Mouse (Mus musculus) embryonic facial prominence, embryonic 12.5 days (tissue): ENCODE data around the gene Rapgef2. TPM values are rescaled to one million over a fixed set of nuclear protein-coding genes. Genes with fewer than 3 reads are reported as not detected.
"Not testable (repeated sequence)": the region's sequence is repeated elsewhere in the genome, so short reads cannot be mapped to it uniquely, and the experiment has no call there.

Source experiments
- ATAC-seq: fragments of 200-750 bp; cut with Nextera tagmentation; 2 replicates; pipeline ENCODE4 v1.8.0; 2017; ENCODE audit not compliant: insufficient number of reproducible peaks, insufficient read depth, low FRiP score, low TSS enrichment
- H3K27ac ChIP-seq: fragments of 300-500 bp; sonication (generic); 2 replicates; pipeline ENCODE4 v1.5.1; 2016; ENCODE audit warnings: mild to moderate bottlenecking
- H3K27me3 ChIP-seq: fragments of 300-500 bp; sonication (generic); 2 replicates; pipeline ENCODE4 v1.6.1; 2016; ENCODE audit warnings: mild to moderate bottlenecking, moderate library complexity
- H3K36me3 ChIP-seq: fragments of 300-500 bp; sonication (generic); 2 replicates; pipeline ENCODE4 v1.6.1; 2016; ENCODE audit warnings: mild to moderate bottlenecking
- H3K4me1 ChIP-seq: fragments of 300-500 bp; sonication (generic); 2 replicates; pipeline ENCODE4 v1.6.1; 2016
- H3K4me2 ChIP-seq: fragments of 300-500 bp; sonication (generic); replicated peaks from 2 replicates; pipeline ENCODE4 v1.6.1; 2016; ENCODE audit warnings: mild to moderate bottlenecking, moderate library complexity
- H3K4me3 ChIP-seq: fragments of 300-500 bp; sonication (generic); 2 replicates; pipeline ENCODE4 v1.5.1; 2016; ENCODE audit warnings: mild to moderate bottlenecking
- H3K9ac ChIP-seq: fragments of 300-500 bp; sonication (generic); 2 replicates; pipeline ENCODE4 v1.6.1; 2016; ENCODE audit warnings: mild to moderate bottlenecking, moderate library complexity
- H3K9me3 ChIP-seq: fragments of 300-500 bp; sonication (generic); 2 replicates; pipeline ENCODE4 v1.6.1; 2016; ENCODE audit warnings: mild to moderate bottlenecking, moderate library complexity
- WGBS: fragments of 180-500 bp; shearing (Covaris S2); methylation state at CpG from one replicate; pipeline ENCODE4 v1.1.7; 2016; 5-methylcytosine and 5-hydroxymethylcytosine counted together
- polyA plus RNA-seq: library from polyadenylated mRNA; unstranded; fragments of >200 nt; fragmentation: Nextera tagmentation; extraction: Ambion mirVana; gene quantifications from 2 replicates; pipeline ENCODE4 v1.2.1, GENCODE M21; 2016

Rapgef2 gene
- polyA plus RNA-seq, 1 experiment from 2014 or later = 11.1 TPM

GRCm38 (mm10) chr3:79071561-79071960, 214.8 kb downstream of the Rapgef2 start:
- no peaks in the 10 kb centered on the region for H3K4me1 ChIP-seq
- H3K9ac ChIP-seq = no peak overlapping the region
- ATAC-seq = no peak
- H3K27me3 ChIP-seq = no peaks in the 10 kb centered on the region
- H3K4me3 ChIP-seq = no peak overlapping the region
- H3K27ac ChIP-seq = peak overlapping the region; percentile 46; the same call in 1 of the 2 replicates
- H3K36me3 ChIP-seq = peaks cover 25% of the 10 kb centered on the region
- no peaks in the 10 kb centered on the region for H3K9me3 ChIP-seq
- H3K4me2 ChIP-seq = no peak overlapping the region
- 46% methylated on average over 6 of the region's 7 CpGs for WGBS

- Histone ChIP-seq H3K36me3 (peaks cover 35% of the 10 kb centered on the region), H3K4me1 (no peaks in the 10 kb centered on the region), H3K27ac (no peak overlapping the region), H3K9ac (no peak overlapping the region), H3K27me3 (no peaks in the 10 kb centered on the region), H3K4me2 (no peak overlapping the region), H3K4me3 (no peak overlapping the region), H3K9me3 (no peaks in the 10 kb centered on the region)
- no peak for ATAC-seq
- WGBS = 94% methylated on average over 10 of the region's 10 CpGs
Observed at GRCm38 (mm10) chr3:79069891-79070290, 216.4 kb downstream of the Rapgef2 start.

DNA sequence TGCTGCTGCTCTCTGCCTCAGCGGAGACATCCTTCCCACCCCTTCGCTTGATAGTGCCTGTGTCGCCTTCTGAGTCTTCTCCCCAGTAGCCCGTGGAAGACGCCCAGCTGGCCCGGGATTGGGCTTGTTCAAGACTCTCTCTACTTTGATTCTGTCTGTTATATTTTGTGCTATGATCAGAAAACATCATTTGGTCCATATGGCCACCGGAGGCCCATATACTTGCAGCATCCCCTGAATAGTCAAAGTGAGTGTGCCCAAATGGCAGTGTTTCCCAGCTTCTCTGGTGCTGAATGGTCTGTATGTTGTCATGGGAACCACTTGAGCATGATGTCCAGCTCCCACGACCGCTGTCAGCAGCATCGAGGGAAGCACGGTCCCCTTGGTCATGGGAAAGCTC, 217.3 kb downstream of the Rapgef2 start:
- no peak overlapping the region for H3K4me3 ChIP-seq
- H3K4me2 ChIP-seq = no peak overlapping the region
- H3K9me3 ChIP-seq = no peaks in the 10 kb centered on the region
- peaks cover 40% of the 10 kb centered on the region for H3K36me3 ChIP-seq
- no peak for ATAC-seq
- H3K9ac ChIP-seq = no peak overlapping the region
- no peak overlapping the region for H3K27ac ChIP-seq
- H3K4me1 ChIP-seq = no peaks in the 10 kb centered on the region
- H3K27me3 ChIP-seq = no peaks in the 10 kb centered on the region
- WGBS = 93% methylated on average over 11 of the region's 11 CpGs

- 88% methylated on average over 28 of the region's 28 CpGs for WGBS
- H3K4me3 ChIP-seq = no peak overlapping the region
- H3K36me3 ChIP-seq = peaks cover 36% of the 10 kb centered on the region
- H3K4me2 ChIP-seq = no peak overlapping the region
- no peak overlapping the region for H3K27ac ChIP-seq
- H3K27me3 ChIP-seq = no peaks in the 10 kb centered on the region
- no peaks in the 10 kb centered on the region for H3K4me1 ChIP-seq
- no peaks in the 10 kb centered on the region for H3K9me3 ChIP-seq
- H3K9ac ChIP-seq = no peak overlapping the region
- ATAC-seq = no peak
Observed at GRCm38 (mm10) chr3:79066455-79067055, 219.8 kb downstream of the Rapgef2 start.

GRCm38 (mm10) chr3:79064096-79064495, 222.2 kb downstream of the Rapgef2 start:
- Histone ChIP-seq H3K9ac (no peak overlapping the region), H3K27ac (no peak overlapping the region), H3K4me1 (no peaks in the 10 kb centered on the region), H3K4me3 (no peak overlapping the region), H3K4me2 (no peak overlapping the region), H3K36me3 (peaks cover 26% of the 10 kb centered on the region), H3K9me3 (no peaks in the 10 kb centered on the region), H3K27me3 (no peaks in the 10 kb centered on the region)
- WGBS = 87% methylated on average over 10 of the region's 10 CpGs
- no peak for ATAC-seq

DNA sequence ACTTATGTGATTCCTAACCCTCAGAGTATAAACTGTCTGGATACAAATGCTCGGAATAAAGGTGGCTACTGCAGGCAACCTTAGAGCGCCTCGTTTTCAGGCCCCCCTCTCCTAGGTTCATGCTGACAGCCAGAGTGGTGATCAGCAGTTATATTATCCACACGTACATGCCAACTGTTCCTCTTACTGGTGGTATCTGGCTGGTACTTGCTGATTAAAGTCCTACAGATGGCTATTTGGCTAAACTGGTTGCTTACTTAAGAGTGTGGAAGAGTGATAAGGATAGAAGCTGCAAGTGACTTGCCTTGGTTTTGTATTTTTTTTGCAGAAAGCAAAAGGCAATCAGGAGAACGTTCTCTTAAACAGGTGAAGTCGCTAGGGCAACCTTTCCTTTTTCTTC, 224.9 kb downstream of the Rapgef2 start:
- no peaks in the 10 kb centered on the region for H3K27me3 ChIP-seq

GRCm38 (mm10) chr3:79058491-79058890, 227.8 kb downstream of the Rapgef2 start:
- H3K4me1 ChIP-seq, H3K4me2 ChIP-seq, H3K27ac ChIP-seq, H3K27me3 ChIP-seq, H3K9ac ChIP-seq, H3K4me3 ChIP-seq, H3K9me3 ChIP-seq, H3K36me3 ChIP-seq, ATAC-seq: not testable (repeated sequence)
- WGBS = 93% methylated on average over 2 of the region's 2 CpGs

More for the DNA sequence above, 224.9 kb downstream of the Rapgef2 start:
- Histone ChIP-seq H3K27ac (no peak overlapping the region), H3K9me3 (no peaks in the 10 kb centered on the region), H3K4me3 (no peak overlapping the region), H3K9ac (no peak overlapping the region), H3K4me1 (no peaks in the 10 kb centered on the region), H3K36me3 (peaks cover 16% of the 10 kb centered on the region), H3K4me2 (no peak overlapping the region)
- no peak for ATAC-seq
- 90% methylated on average over 6 of the region's 6 CpGs for WGBS

- no peaks in the 10 kb centered on the region for H3K36me3 ChIP-seq
- H3K9me3 ChIP-seq = no peaks in the 10 kb centered on the region
- no peak overlapping the region for H3K4me3 ChIP-seq
- H3K27me3 ChIP-seq = no peaks in the 10 kb centered on the region
- no peaks in the 10 kb centered on the region for H3K4me1 ChIP-seq
- H3K9ac ChIP-seq = no peak overlapping the region
- no peak overlapping the region for H3K27ac ChIP-seq
- no peak for ATAC-seq
- 81% methylated on average over 5 of the region's 5 CpGs for WGBS
- H3K4me2 ChIP-seq = no peak overlapping the region
Observed at GRCm38 (mm10) chr3:79045251-79045650, 241.1 kb downstream of the Rapgef2 start.

DNA sequence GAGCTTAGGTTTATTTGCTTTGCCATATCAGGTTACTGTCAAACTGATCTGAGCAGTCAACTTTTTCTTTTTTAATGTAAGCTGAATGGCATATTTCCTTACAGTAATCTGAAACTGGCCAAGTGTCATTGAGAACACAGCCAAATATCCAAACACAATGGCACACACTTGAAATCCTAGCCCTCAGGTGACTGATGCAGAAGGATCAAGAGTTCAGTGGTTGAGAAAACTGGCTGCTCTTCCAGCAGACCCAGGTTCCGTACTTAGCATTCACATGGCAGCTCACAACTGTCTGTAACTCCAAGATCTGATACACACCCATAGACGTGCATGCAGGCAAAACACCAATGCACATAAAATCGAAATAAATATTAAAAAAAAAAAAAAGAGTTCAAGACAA, 243.3 kb downstream of the Rapgef2 start:
- H3K9me3 ChIP-seq = no peaks in the 10 kb centered on the region
- no peaks in the 10 kb centered on the region for H3K36me3 ChIP-seq
- no peak overlapping the region for H3K4me2 ChIP-seq
- ATAC-seq = no peak
- no peak overlapping the region for H3K9ac ChIP-seq
- no peak overlapping the region for H3K4me3 ChIP-seq
- H3K27ac ChIP-seq = no peak overlapping the region
- H3K4me1 ChIP-seq = no peaks in the 10 kb centered on the region
- WGBS = 58% methylated on average over 3 of the region's 3 CpGs
- no peaks in the 10 kb centered on the region for H3K27me3 ChIP-seq

- no peak overlapping the region for H3K27ac ChIP-seq
- no peak overlapping the region for H3K4me2 ChIP-seq
- no peak overlapping the region for H3K9ac ChIP-seq
- 37% methylated on average over 2 of the region's 2 CpGs for WGBS
- no peak overlapping the region for H3K4me3 ChIP-seq
- no peak for ATAC-seq
- H3K27me3 ChIP-seq = no peaks in the 10 kb centered on the region
- no peaks in the 10 kb centered on the region for H3K4me1 ChIP-seq
- no peaks in the 10 kb centered on the region for H3K36me3 ChIP-seq
- H3K9me3 ChIP-seq = no peaks in the 10 kb centered on the region
Observed at GRCm38 (mm10) chr3:79039666-79040450, 246.5 kb downstream of the Rapgef2 start.

DNA sequence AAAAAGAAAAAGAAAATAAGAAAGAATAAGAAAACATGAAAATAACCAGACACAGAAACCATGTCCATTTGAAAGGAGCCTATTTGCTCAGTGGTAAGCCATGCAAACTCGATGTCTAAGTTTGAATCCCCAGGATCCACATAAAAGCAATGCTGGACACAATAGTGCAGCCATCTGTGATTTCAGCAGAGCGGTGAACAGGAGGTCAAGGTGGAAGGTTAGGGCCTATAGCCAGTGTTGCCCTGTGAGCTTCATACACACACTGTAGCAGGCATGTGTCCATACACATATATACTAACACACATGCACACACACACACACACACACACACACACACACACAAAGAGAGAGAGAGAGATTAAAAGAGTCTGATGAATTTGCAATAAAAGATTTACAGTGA, 247.3 kb downstream of the Rapgef2 start:
- Histone ChIP-seq H3K9me3 (no peaks in the 10 kb centered on the region), H3K4me1 (no peaks in the 10 kb centered on the region), H3K4me3 (no peak overlapping the region), H3K27me3 (no peaks in the 10 kb centered on the region), H3K36me3 (no peaks in the 10 kb centered on the region), H3K27ac (no peak overlapping the region), H3K4me2 (no peak overlapping the region), H3K9ac (no peak overlapping the region)
- WGBS = 78% methylated on average over 2 of the region's 2 CpGs
- no peak; the same call in 1 of the 2 replicates for ATAC-seq

GRCm38 (mm10) chr3:79034457-79034856, 251.9 kb downstream of the Rapgef2 start:
- WGBS = 91% methylated on average over 2 of the region's 2 CpGs
- no peaks in the 10 kb centered on the region for H3K27me3 ChIP-seq
- no peak for ATAC-seq
- no peaks in the 10 kb centered on the region for H3K36me3 ChIP-seq
- no peaks in the 10 kb centered on the region for H3K4me1 ChIP-seq
- no peaks in the 10 kb centered on the region for H3K9me3 ChIP-seq
- H3K27ac ChIP-seq = no peak overlapping the region
- no peak overlapping the region for H3K4me3 ChIP-seq
- no peak overlapping the region for H3K9ac ChIP-seq
- no peak overlapping the region for H3K4me2 ChIP-seq
